Mouse (Mus musculus) heart, embryonic 11.5 days (tissue): ENCODE data around the gene Cdh6. TPM values are rescaled to one million over a fixed set of nuclear protein-coding genes. Genes with fewer than 3 reads are reported as not detected.

Experiments
- ATAC-seq: fragments of 200-750 bp; cut with Nextera tagmentation; replicated peaks from 2 replicates; pipeline ENCODE4 v1.8.0; 2017; ENCODE audit warnings: moderate library complexity; ENCODE audit not compliant: insufficient number of reproducible peaks, low FRiP score, low TSS enrichment
- H3K27ac ChIP-seq: fragments of 300-500 bp; sonication (generic); 2 replicates; pipeline ENCODE4 v1.5.1; 2014; ENCODE audit warnings: mild to moderate bottlenecking, low read depth, low read length
- H3K27me3 ChIP-seq: fragments of 300-500 bp; sonication (generic); 2 replicates; pipeline ENCODE4 v1.6.1; 2014; ENCODE audit warnings: mild to moderate bottlenecking, low read length, mixed read lengths; ENCODE audit not compliant: control insufficient read depth, insufficient read depth
- H3K36me3 ChIP-seq: fragments of 300-500 bp; sonication (generic); 2 replicates; pipeline ENCODE4 v1.6.1; 2014; ENCODE audit warnings: mild to moderate bottlenecking, low read length, moderate library complexity, mixed read lengths; ENCODE audit not compliant: control insufficient read depth, insufficient read depth
- H3K4me1 ChIP-seq: fragments of 300-500 bp; sonication (generic); 2 replicates; pipeline ENCODE4 v1.6.1; 2014; ENCODE audit warnings: low read length; ENCODE audit not compliant: control insufficient read depth, insufficient read depth
- H3K4me2 ChIP-seq: fragments of 300-500 bp; sonication (generic); 2 replicates; pipeline ENCODE4 v1.6.1; 2014; ENCODE audit warnings: mild to moderate bottlenecking, moderate library complexity
- H3K4me3 ChIP-seq: fragments of 300-500 bp; sonication (generic); 2 replicates; pipeline ENCODE4 v1.5.1; 2014; ENCODE audit warnings: low read depth, low read length
- H3K9ac ChIP-seq: fragments of 300-500 bp; sonication (generic); 2 replicates; pipeline ENCODE4 v1.6.1; 2014; ENCODE audit warnings: mild to moderate bottlenecking, low read depth, low read length, moderate library complexity
- H3K9me3 ChIP-seq: fragments of 300-500 bp; sonication (generic); replicated peaks from 2 replicates; pipeline ENCODE4 v1.6.1; 2016; ENCODE audit warnings: low read length; ENCODE audit not compliant: control insufficient read depth
- WGBS: fragments of 180-500 bp; shearing (Covaris S2); extraction: QIAGEN DNeasy Blood & Tissue Kit; methylation state at CpG from one replicate; pipeline ENCODE4 v1.1.7; 2014; ENCODE audit not compliant: insufficient replicate concordance; 5-methylcytosine and 5-hydroxymethylcytosine counted together
- polyA plus RNA-seq: library from polyadenylated mRNA; unstranded; fragments of >200 nt; fragmentation: Nextera tagmentation; extraction: Ambion mirVana; gene quantifications from 2 replicates; pipeline ENCODE4 v1.2.1, GENCODE M21; 2014

The Cdh6 gene
- polyA plus RNA-seq, 1 experiment from 2014 or later, result 2.7 TPM

GRCm38 (mm10) chr15:13172365-13173070, 957 bp downstream of the Cdh6 start:
- no peaks in the 10 kb centered on the region for H3K9me3 ChIP-seq
- peak overlapping the region; percentile 65 for H3K9ac ChIP-seq
- ATAC-seq, result no peak
- peak overlapping the region; percentile 91 for H3K4me2 ChIP-seq
- H3K4me1 ChIP-seq, result 0 out of 2 replicates have a peak, but pooled peaks cover 2% of the 10 kb centered on the region
- no peak overlapping the region for H3K27ac ChIP-seq
- peak overlapping the region; percentile 63 for H3K4me3 ChIP-seq
- no peaks in the 10 kb centered on the region for H3K36me3 ChIP-seq
- under 1% methylated on average over 26 of the region's 26 CpGs for WGBS
- no peaks in the 10 kb centered on the region for H3K27me3 ChIP-seq

- Histone ChIP-seq H3K27me3 (no peaks in the 10 kb centered on the region), H3K36me3 (no peaks in the 10 kb centered on the region), H3K4me3 (peak overlapping the region; percentile 63), H3K9me3 (no peaks in the 10 kb centered on the region), H3K4me1 (0 out of 2 replicates have a peak, but pooled peaks cover 2% of the 10 kb centered on the region), H3K4me2 (peak overlapping the region; percentile 91), H3K9ac (peak overlapping the region; percentile 24), H3K27ac (no peak overlapping the region)
- ATAC-seq, result no peak
- 7% methylated on average over 16 of the region's 16 CpGs for WGBS
Measured at GRCm38 (mm10) chr15:13171486-13172364, 1.8 kb downstream of the Cdh6 start.

- H3K9ac ChIP-seq, result no peak overlapping the region
- H3K27me3 ChIP-seq, result no peaks in the 10 kb centered on the region
- H3K4me2 ChIP-seq, result no peak overlapping the region
- no peak overlapping the region for H3K27ac ChIP-seq
- no peak for ATAC-seq
- no peaks in the 10 kb centered on the region for H3K9me3 ChIP-seq
- H3K4me1 ChIP-seq, result no peaks in the 10 kb centered on the region
- H3K36me3 ChIP-seq, result no peaks in the 10 kb centered on the region
- H3K4me3 ChIP-seq, result no peak overlapping the region
- 85% methylated on average over 13 of the region's 13 CpGs for WGBS
Measured at GRCm38 (mm10) chr15:13165094-13165885, 8.2 kb downstream of the Cdh6 start.

GRCm38 (mm10) chr15:13155820-13156219, 17.7 kb downstream of the Cdh6 start:
- H3K4me2 ChIP-seq, result no peak overlapping the region
- no peaks in the 10 kb centered on the region for H3K27me3 ChIP-seq
- no peak overlapping the region for H3K4me3 ChIP-seq
- H3K27ac ChIP-seq, result no peak overlapping the region
- WGBS, result 87% methylated on average over 5 of the region's 5 CpGs
- H3K9ac ChIP-seq, result no peak overlapping the region
- no peak for ATAC-seq
- H3K36me3 ChIP-seq, result no peaks in the 10 kb centered on the region
- no peaks in the 10 kb centered on the region; the same call in 1 of the 2 replicates for H3K4me1 ChIP-seq
- H3K9me3 ChIP-seq, result no peaks in the 10 kb centered on the region

GRCm38 (mm10) chr15:13155418-13155817, 18.1 kb downstream of the Cdh6 start:
- H3K27ac ChIP-seq, result no peak overlapping the region
- H3K27me3 ChIP-seq, result no peaks in the 10 kb centered on the region
- ATAC-seq, result no peak
- H3K4me1 ChIP-seq, result no peaks in the 10 kb centered on the region; the same call in 1 of the 2 replicates
- H3K9ac ChIP-seq, result no peak overlapping the region
- H3K9me3 ChIP-seq, result no peaks in the 10 kb centered on the region
- H3K36me3 ChIP-seq, result no peaks in the 10 kb centered on the region
- H3K4me2 ChIP-seq, result no peak overlapping the region
- no peak overlapping the region for H3K4me3 ChIP-seq
- 69% methylated on average over 6 of the region's 6 CpGs for WGBS

- no peak for ATAC-seq
- 75% methylated on average over 4 of the region's 4 CpGs for WGBS
- Histone ChIP-seq H3K27ac (no peak overlapping the region), H3K4me2 (no peak overlapping the region), H3K9ac (no peak overlapping the region), H3K27me3 (no peaks in the 10 kb centered on the region), H3K9me3 (no peaks in the 10 kb centered on the region), H3K4me1 (no peaks in the 10 kb centered on the region), H3K4me3 (no peak overlapping the region), H3K36me3 (no peaks in the 10 kb centered on the region)
Measured at GRCm38 (mm10) chr15:13141983-13142382, 31.5 kb downstream of the Cdh6 start.

GRCm38 (mm10) chr15:13139662-13140061, 33.8 kb downstream of the Cdh6 start:
- no peak overlapping the region for H3K4me3 ChIP-seq
- H3K27ac ChIP-seq, result no peak overlapping the region
- no peak for ATAC-seq
- WGBS, result 76% methylated on average over 5 of the region's 5 CpGs
- H3K36me3 ChIP-seq, result no peaks in the 10 kb centered on the region
- H3K4me2 ChIP-seq, result no peak overlapping the region
- H3K9me3 ChIP-seq, result no peaks in the 10 kb centered on the region
- no peak overlapping the region for H3K9ac ChIP-seq
- no peaks in the 10 kb centered on the region for H3K27me3 ChIP-seq
- no peaks in the 10 kb centered on the region for H3K4me1 ChIP-seq

GRCm38 (mm10) chr15:13137166-13137565, 36.3 kb downstream of the Cdh6 start:
- H3K9ac ChIP-seq, result no peak overlapping the region
- H3K4me3 ChIP-seq, result no peak overlapping the region
- no peaks in the 10 kb centered on the region for H3K36me3 ChIP-seq
- H3K27ac ChIP-seq, result no peak overlapping the region
- no peak for ATAC-seq
- H3K9me3 ChIP-seq, result no peaks in the 10 kb centered on the region
- H3K4me2 ChIP-seq, result no peak overlapping the region
- WGBS, result 90% methylated on average over 6 of the region's 6 CpGs
- H3K27me3 ChIP-seq, result no peaks in the 10 kb centered on the region
- no peaks in the 10 kb centered on the region for H3K4me1 ChIP-seq
